Mouse (Mus musculus): ENCODE results near the gene Ubd. TPM values are rescaled to one million over a fixed set of nuclear protein-coding genes. Genes with fewer than 3 reads are reported as not detected.

Ubd gene
- total RNA-seq (2021) (not detected), polyA plus RNA-seq (2012; rRNA removed) (0.12 TPM in 1 of 2 replicates, not detected in the other)
- long read RNA-seq: 0 reads

DNA sequence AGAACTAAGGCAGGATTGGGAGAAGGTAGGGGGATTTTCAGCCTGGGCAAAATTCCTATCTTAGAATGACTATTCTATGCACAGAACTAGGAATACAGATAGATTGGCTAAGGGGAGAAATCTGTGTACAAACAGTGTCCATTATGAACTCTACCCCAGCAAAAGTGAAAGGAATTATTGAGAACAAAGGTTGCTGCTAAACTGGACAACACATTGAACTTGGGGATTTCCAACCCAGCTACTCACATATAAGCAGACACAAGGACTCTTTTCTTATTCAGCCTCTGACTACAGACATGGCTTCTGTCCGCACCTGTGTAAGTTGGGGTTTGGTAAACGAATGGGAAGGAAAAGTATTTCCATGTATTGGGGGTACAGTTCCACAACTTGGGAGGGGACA is at the start of gene Ubd:
Gene Ubd (plus strand): TSS at position 237 of the 400 bp plus-strand sequence.
- 75% methylated on average over 2 of the region's 2 CpGs for WGBS
- H3K36me3 ChIP-seq (ENCODE audit: control insufficient read depth, insufficient read depth, low read length): no peaks in the 10 kb centered on the region
- no peak within 1 kb of the TSS for H3K4me3 ChIP-seq
- no peak within 1 kb of the TSS for H3K27ac ChIP-seq
- intact Hi-C loops (cut with DNase I): no loop called here
- peaks cover 11% of the 10 kb centered on the region for H3K27me3 ChIP-seq (ENCODE audit: control insufficient read depth, insufficient read depth, low read length)
- H3K4me1 ChIP-seq (ENCODE audit: control insufficient read depth, insufficient read depth, low read length): no peaks in the 10 kb centered on the region; the same call in 1 of the 2 replicates
- no peak for DNase-seq
- TF ChIP-seq CTCF (IDR thresholded peaks at IDR 0.05): no peak
- H3K79me2 ChIP-seq (replicated peaks; ENCODE audit: control insufficient read depth, insufficient read depth, low read length): no peaks in the 10 kb centered on the region
- no peak within 1 kb of the TSS for H3K9ac ChIP-seq (ENCODE audit: low read depth, low read length)

DNA sequence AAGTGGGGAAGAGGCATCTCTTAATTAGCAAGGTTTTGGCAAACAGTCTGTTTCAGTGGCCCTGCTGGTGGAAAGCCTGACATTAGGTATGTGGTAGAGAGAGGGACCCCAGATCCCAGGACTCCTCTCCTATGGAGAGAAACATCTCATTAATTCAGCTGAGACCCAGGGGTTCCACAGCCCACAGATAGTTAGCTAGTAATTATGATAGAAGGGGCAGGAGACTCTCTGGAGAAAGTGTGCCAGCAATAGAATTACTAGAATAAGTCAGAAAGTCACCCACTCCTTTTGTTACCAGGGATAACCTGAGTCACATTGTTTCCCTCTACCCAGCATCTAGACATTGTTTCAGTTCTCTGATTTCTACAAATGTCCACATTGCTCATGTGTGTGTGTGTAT is 32.3 kb upstream of the Ubd start, which contains the start of gene Olfr93:
Gene Olfr93 (minus strand): TSS at position 101 of the 400 bp plus-strand sequence.
- DNase-seq: no peak
- intact Hi-C loops (cut with DNase I): no loop called here
- TF ChIP-seq CTCF (IDR thresholded peaks at IDR 0.05): no peak
- TF ChIP-seq EP300 (IDR thresholded peaks at IDR 0.05; ENCODE audit: insufficient read depth, low read depth, low read length): no peak
- no peak for TF ChIP-seq POLR2A (IDR thresholded peaks at IDR 0.05; ENCODE audit: insufficient read depth, low read depth, low read length)

DNA sequence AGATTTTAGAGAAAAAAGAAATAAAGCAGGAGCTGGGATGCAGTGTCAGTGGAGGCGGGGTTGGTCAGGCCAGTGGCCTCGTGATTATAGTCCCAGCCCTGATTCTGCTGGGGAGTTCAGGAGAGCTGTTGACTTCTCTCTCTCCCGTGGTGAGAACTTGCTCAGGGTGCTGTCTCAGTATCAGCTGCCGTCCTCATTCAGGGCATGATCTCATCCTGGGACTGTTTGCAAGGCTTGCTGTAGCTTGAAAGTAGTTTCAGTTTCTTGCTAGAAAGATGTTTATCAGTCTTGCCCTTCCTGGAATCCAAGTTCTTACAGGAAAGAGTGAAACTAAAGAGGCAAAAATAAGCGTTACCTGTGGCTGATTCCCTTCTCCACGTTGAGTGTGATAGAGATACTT is 8.2 kb upstream of the Ubd start:
- Histone ChIP-seq H3K4me3 (no peak overlapping the region), H3K9ac (ENCODE audit: low read depth, low read length) (no peak overlapping the region), H3K27me3 (ENCODE audit: control insufficient read depth, insufficient read depth, low read length) (no peaks in the 10 kb centered on the region), H3K27ac (no peak overlapping the region), H3K79me2 (replicated peaks; ENCODE audit: control insufficient read depth, insufficient read depth, low read length) (no peaks in the 10 kb centered on the region), H3K4me1 (ENCODE audit: control insufficient read depth, insufficient read depth, low read length) (peaks cover 1% of the 10 kb centered on the region; the same call in 1 of the 2 replicates), H3K36me3 (ENCODE audit: control insufficient read depth, insufficient read depth, low read length) (no peaks in the 10 kb centered on the region)
- WGBS: 20% methylated on average over 6 of the region's 6 CpGs
- no peak for DNase-seq
- TF ChIP-seq POLR2A (IDR thresholded peaks at IDR 0.05; ENCODE audit: insufficient read depth, low read depth, low read length) (no peak), EP300 (IDR thresholded peaks at IDR 0.05; ENCODE audit: insufficient read depth, low read depth, low read length) (no peak), CTCF (IDR thresholded peaks at IDR 0.05) (no peak)
- intact Hi-C loops (cut with DNase I): no loop called here

More for the DNA sequence above, 32.3 kb upstream of the Ubd start, which contains the start of gene Olfr93:
- H3K9ac ChIP-seq (ENCODE audit: low read depth, low read length): no peak within 1 kb of the TSS
- no peaks in the 10 kb centered on the region for H3K79me2 ChIP-seq (replicated peaks; ENCODE audit: control insufficient read depth, insufficient read depth, low read length)
- H3K27me3 ChIP-seq (ENCODE audit: control insufficient read depth, insufficient read depth, low read length): no peaks in the 10 kb centered on the region
- H3K36me3 ChIP-seq (ENCODE audit: control insufficient read depth, insufficient read depth, low read length): no peaks in the 10 kb centered on the region
- no peak within 1 kb of the TSS for H3K27ac ChIP-seq
- no peak within 1 kb of the TSS for H3K4me3 ChIP-seq
- no peaks in the 10 kb centered on the region for H3K4me1 ChIP-seq (ENCODE audit: control insufficient read depth, insufficient read depth, low read length)

DNA sequence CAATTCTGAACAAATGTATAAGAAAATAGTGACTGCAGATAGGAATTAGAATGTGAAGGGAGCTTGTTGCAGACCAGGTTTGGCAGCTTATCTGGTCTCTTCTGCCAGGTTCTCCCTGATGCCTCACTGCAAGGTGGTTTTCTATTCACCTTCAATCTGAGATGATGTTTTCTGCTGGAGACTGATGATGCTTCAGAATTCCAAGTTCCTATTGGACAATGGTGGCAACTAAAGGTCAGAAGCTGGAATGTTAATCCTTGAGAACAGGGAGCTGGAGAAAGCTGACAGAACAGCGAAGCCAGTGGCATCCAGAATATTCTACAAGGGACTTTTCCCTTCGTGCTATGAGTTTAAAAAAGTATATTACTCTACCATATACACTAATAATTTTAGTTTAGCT is 3.0 kb upstream of the Ubd start:
- no peak for DNase-seq
- intact Hi-C loops (cut with DNase I): no loop called here
- H3K79me2 ChIP-seq (replicated peaks; ENCODE audit: control insufficient read depth, insufficient read depth, low read length): no peaks in the 10 kb centered on the region
- H3K4me3 ChIP-seq: no peak overlapping the region
- H3K4me1 ChIP-seq (ENCODE audit: control insufficient read depth, insufficient read depth, low read length): no peaks in the 10 kb centered on the region
- H3K36me3 ChIP-seq (ENCODE audit: control insufficient read depth, insufficient read depth, low read length): no peaks in the 10 kb centered on the region
- no peak overlapping the region for H3K9ac ChIP-seq (ENCODE audit: low read depth, low read length)
- H3K27ac ChIP-seq: no peak overlapping the region
- H3K27me3 ChIP-seq (ENCODE audit: control insufficient read depth, insufficient read depth, low read length): 0 out of 2 replicates have a peak, but pooled peaks cover 1% of the 10 kb centered on the region
- no peak for TF ChIP-seq CTCF (IDR thresholded peaks at IDR 0.05)
- no peak for TF ChIP-seq POLR2A (IDR thresholded peaks at IDR 0.05; ENCODE audit: insufficient read depth, low read depth, low read length)
- TF ChIP-seq EP300 (IDR thresholded peaks at IDR 0.05; ENCODE audit: insufficient read depth, low read depth, low read length): no peak
- WGBS: 40% methylated on average over 2 of the region's 2 CpGs

DNA sequence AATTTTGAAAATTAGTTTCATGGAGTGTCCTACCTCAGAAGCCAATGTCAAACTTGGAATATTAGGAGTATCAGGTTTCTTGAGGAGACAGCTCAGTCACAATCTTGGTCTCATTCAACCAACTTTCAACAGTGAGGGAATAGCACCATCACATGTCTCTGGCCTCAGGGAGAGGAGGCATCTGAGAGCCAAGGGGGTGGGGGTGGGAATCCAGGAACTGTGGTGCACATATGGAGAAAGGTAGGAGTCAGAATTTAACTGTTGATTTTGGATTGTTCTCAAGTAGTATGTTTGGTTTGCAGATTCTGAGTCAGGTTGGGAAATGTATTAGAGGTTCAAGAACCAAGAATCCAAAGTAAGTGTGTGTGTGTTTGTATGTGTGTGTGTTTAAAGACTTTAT is 660 bp upstream of the Ubd start:
- H3K4me1 ChIP-seq (ENCODE audit: control insufficient read depth, insufficient read depth, low read length): no peaks in the 10 kb centered on the region; the same call in 1 of the 2 replicates
- intact Hi-C loops (cut with DNase I): no loop called here
- no peak for DNase-seq
- H3K36me3 ChIP-seq (ENCODE audit: control insufficient read depth, insufficient read depth, low read length): no peaks in the 10 kb centered on the region
- peaks cover 10% of the 10 kb centered on the region for H3K27me3 ChIP-seq (ENCODE audit: control insufficient read depth, insufficient read depth, low read length)
- H3K27ac ChIP-seq: no peak overlapping the region
- TF ChIP-seq EP300 (IDR thresholded peaks at IDR 0.05; ENCODE audit: insufficient read depth, low read depth, low read length) (no peak), CTCF (IDR thresholded peaks at IDR 0.05) (no peak), POLR2A (IDR thresholded peaks at IDR 0.05; ENCODE audit: insufficient read depth, low read depth, low read length) (no peak)
- H3K4me3 ChIP-seq: no peak overlapping the region
- H3K79me2 ChIP-seq (replicated peaks; ENCODE audit: control insufficient read depth, insufficient read depth, low read length): no peaks in the 10 kb centered on the region
- H3K9ac ChIP-seq (ENCODE audit: low read depth, low read length): no peak overlapping the region

DNA sequence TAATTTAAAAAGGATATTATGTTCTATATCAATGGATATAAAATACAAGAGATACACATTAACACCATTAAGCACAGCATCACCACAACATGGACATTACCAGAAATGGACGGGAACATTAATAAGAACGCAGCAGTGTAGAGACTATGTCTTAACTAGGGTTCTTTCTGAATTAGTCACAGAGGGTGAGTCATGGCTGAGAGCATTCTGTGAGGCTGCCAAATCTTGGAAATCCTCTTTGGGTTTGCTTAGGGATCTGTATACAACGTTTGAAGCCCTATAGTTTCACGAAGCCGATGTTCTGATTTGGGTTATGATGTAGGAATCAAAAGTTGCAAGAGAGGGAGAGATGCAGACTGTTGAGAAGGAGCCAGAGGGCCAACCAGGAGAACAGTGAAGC is 1.1 kb downstream of the Ubd start:
- 68% methylated on average over 5 of the region's 5 CpGs for WGBS
- H3K27ac ChIP-seq: no peak overlapping the region
- intact Hi-C loops (cut with DNase I): no loop called here
- H3K36me3 ChIP-seq (ENCODE audit: control insufficient read depth, insufficient read depth, low read length): no peaks in the 10 kb centered on the region
- no peak for DNase-seq
- no peak overlapping the region for H3K4me3 ChIP-seq
- peaks cover 11% of the 10 kb centered on the region for H3K27me3 ChIP-seq (ENCODE audit: control insufficient read depth, insufficient read depth, low read length)
- H3K9ac ChIP-seq (ENCODE audit: low read depth, low read length): no peak overlapping the region
- H3K79me2 ChIP-seq (replicated peaks; ENCODE audit: control insufficient read depth, insufficient read depth, low read length): no peaks in the 10 kb centered on the region
- no peaks in the 10 kb centered on the region; the same call in 1 of the 2 replicates for H3K4me1 ChIP-seq (ENCODE audit: control insufficient read depth, insufficient read depth, low read length)
- no peak for TF ChIP-seq CTCF (IDR thresholded peaks at IDR 0.05)
- no peak for TF ChIP-seq POLR2A (IDR thresholded peaks at IDR 0.05; ENCODE audit: insufficient read depth, low read depth, low read length)
- TF ChIP-seq EP300 (IDR thresholded peaks at IDR 0.05; ENCODE audit: insufficient read depth, low read depth, low read length): no peak

All from heart, adult 2 months (tissue).